Mouse (Mus musculus) lung, adult 2 months (tissue): Measurements from ENCODE around the gene Gnat2.

Source experiments
- CTCF ChIP-seq: fragments of 200-500 bp; IDR thresholded peaks from 2 replicates; pipeline ENCODE4 v1.5.1; 2011; ENCODE audit warnings: mild to moderate bottlenecking, low read length, control low read depth; ENCODE audit not compliant: insufficient read depth
- POLR2A ChIP-seq: fragments of 200-500 bp; IDR thresholded peaks from 2 replicates; pipeline ENCODE4 v1.6.1; 2011; ENCODE audit warnings: low read depth, mild to moderate bottlenecking, control low read depth, low read length, borderline replicate concordance; ENCODE audit errors: extremely low read depth

DNA sequence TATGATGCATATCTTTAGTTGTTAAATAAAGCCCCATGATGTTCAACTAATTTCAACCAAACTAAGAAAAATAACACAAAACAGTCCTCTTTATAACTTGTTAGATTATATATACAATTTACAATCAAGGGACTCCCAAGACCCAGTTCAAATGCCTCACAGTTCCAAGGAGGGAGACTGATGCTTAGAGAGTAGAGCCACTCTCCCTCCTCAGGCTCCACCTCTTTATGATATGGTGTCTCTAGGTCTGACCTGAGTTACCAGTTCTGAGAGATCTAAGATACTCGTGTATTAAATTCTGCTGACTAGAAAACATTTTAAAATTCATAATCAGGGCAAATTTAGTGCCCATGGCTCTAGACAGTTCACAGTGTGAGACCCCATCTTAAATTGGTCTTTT, 46.5 kb downstream of the Gnat2 start:
- no peak for TF ChIP-seq CTCF
- TF ChIP-seq POLR2A = no peak
